Mouse (Mus musculus) neural tube, embryonic 15.5 days (tissue): ENCODE results near the gene Fam186a. TPM values are rescaled to one million over a fixed set of nuclear protein-coding genes. Genes with fewer than 3 reads are reported as not detected.
"Not testable (repeated sequence)": the region's sequence is repeated elsewhere in the genome, so short reads cannot be mapped to it uniquely, and the experiment has no call there.

Experiments
- ATAC-seq: fragments of 200-750 bp; cut with Nextera tagmentation; 2 replicates; pipeline ENCODE4 v1.8.0; 2017; ENCODE audit warnings: mild to moderate bottlenecking, moderate TSS enrichment, moderate library complexity; ENCODE audit not compliant: low FRiP score
- H3K27ac ChIP-seq: fragments of 300-500 bp; sonication (generic); replicated peaks from 2 replicates; pipeline ENCODE4 v1.5.1; 2015; ENCODE audit warnings: mild to moderate bottlenecking, inconsistent platforms
- H3K27me3 ChIP-seq: fragments of 300-500 bp; sonication (generic); replicated peaks from 2 replicates; pipeline ENCODE4 v1.6.1; 2015; ENCODE audit warnings: inconsistent platforms
- H3K36me3 ChIP-seq: fragments of 300-500 bp; sonication (generic); 2 replicates; pipeline ENCODE4 v1.6.1; 2015; ENCODE audit warnings: inconsistent platforms
- H3K4me1 ChIP-seq: fragments of 300-500 bp; sonication (generic); 2 replicates; pipeline ENCODE4 v1.6.1; 2015; ENCODE audit warnings: inconsistent platforms
- H3K4me2 ChIP-seq: fragments of 300-500 bp; sonication (generic); 2 replicates; pipeline ENCODE4 v1.6.1; 2015; ENCODE audit warnings: inconsistent platforms, mild to moderate bottlenecking, moderate library complexity
- H3K4me3 ChIP-seq: fragments of 300-500 bp; sonication (generic); replicated peaks from 2 replicates; pipeline ENCODE4 v1.5.1; 2015; ENCODE audit warnings: mild to moderate bottlenecking, inconsistent platforms
- H3K9ac ChIP-seq: fragments of 300-500 bp; sonication (generic); replicated peaks from 2 replicates; pipeline ENCODE4 v1.6.1; 2015; ENCODE audit warnings: mild to moderate bottlenecking, inconsistent platforms
- H3K9me3 ChIP-seq: fragments of 300-500 bp; sonication (generic); replicated peaks from 2 replicates; pipeline ENCODE4 v1.6.1; 2016; ENCODE audit warnings: inconsistent platforms
- WGBS: fragments of 180-500 bp; shearing (Covaris S2); methylation state at CpG from one replicate; pipeline ENCODE4 v1.1.7; 2015; ENCODE audit warnings: mixed read lengths; 5-methylcytosine and 5-hydroxymethylcytosine counted together
- polyA plus RNA-seq: library from polyadenylated mRNA; unstranded; fragments of >200 nt; fragmentation: Nextera tagmentation; extraction: Ambion mirVana; gene quantifications from 2 replicates; pipeline ENCODE4 v1.2.1, GENCODE M21; 2015

Gene Fam186a
- polyA plus RNA-seq, 1 experiment from 2014 or later = not detected

DNA sequence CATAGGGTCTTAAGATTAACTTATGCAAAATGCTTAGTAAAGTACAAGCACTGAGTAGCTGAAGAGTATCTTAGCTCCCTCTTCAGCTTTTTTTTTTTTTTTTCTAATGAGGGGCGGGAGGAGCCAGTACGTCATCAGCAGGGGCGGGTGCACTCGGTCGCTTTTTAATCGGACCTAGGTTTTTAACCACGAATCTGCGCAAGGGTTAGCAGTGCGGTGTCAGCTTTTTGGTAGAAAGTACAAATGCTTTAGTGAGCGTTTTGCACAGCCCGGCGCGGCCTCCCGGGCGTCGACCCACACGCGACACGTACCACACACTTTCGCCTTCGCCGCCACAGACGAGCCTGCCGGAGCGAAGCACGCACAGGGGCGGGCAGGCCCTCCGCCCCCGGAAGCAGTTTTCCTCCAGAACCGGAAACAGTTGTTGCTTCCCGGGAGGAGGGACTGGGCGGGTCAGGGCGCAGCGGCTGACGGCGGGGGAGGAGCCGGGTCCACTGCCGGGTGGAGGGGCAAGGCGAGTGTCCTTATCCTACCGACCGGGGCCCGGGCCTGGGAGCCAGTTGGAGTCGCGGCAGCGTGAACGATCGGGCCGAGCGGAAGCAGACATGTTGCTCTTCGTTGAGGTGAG is 5.6 kb upstream of the Fam186a start:
- WGBS = under 1% methylated on average over 50 of the region's 50 CpGs
- Histone ChIP-seq H3K9me3 (no peaks in the 10 kb centered on the region), H3K4me2 (peak overlapping the region; percentile 87), H3K36me3 (no peaks in the 10 kb centered on the region), H3K9ac (peak overlapping the region; percentile 81), H3K27ac (peak overlapping the region; percentile 99), H3K4me3 (peak overlapping the region; percentile 96), H3K27me3 (no peaks in the 10 kb centered on the region), H3K4me1 (peaks cover 16% of the 10 kb centered on the region)
- ATAC-seq = peak; percentile 97

GRCm38 (mm10) chr15:99970606-99971005 is 3.7 kb upstream of the Fam186a start:
- no peak overlapping the region for H3K4me3 ChIP-seq
- no peak overlapping the region for H3K9ac ChIP-seq
- H3K4me2 ChIP-seq = no peak overlapping the region
- no peak for ATAC-seq
- 93% methylated on average over 1 of the region's 1 CpGs for WGBS
- H3K4me1 ChIP-seq = peaks cover 11% of the 10 kb centered on the region
- no peaks in the 10 kb centered on the region for H3K27me3 ChIP-seq
- H3K27ac ChIP-seq = no peak overlapping the region
- no peaks in the 10 kb centered on the region for H3K36me3 ChIP-seq
- no peaks in the 10 kb centered on the region for H3K9me3 ChIP-seq

DNA sequence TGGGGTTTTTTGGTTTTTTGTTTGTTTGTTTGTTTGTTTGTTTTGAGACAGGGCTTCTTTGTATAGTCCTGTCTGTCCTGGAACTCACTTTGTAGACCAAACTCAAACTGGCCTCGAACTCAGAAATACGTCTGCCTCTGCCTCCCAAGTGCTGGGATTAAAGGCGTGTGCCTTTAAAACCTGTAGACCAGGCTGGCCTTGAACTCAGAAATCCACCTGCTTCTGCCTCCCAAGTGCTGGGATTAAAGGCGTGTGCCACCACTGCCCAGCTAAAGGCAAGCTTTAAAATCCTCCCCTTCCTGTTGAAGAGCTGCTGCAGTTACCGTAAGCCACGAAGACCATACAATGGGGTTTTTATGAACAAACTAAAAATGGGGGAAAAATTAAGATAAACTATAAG is 2.9 kb upstream of the Fam186a start, which contains the start of gene Larp4:
Gene Larp4, plus strand, starts transcription at position 301 of the 400 bp plus-strand sequence.
- ATAC-seq, H3K4me2 ChIP-seq, H3K27me3 ChIP-seq, H3K4me3 ChIP-seq, H3K9ac ChIP-seq, H3K9me3 ChIP-seq, H3K36me3 ChIP-seq, H3K27ac ChIP-seq: not testable (repeated sequence)
- peaks cover 11% of the 10 kb centered on the region for H3K4me1 ChIP-seq
- WGBS = 91% methylated on average over 6 of the region's 6 CpGs

DNA sequence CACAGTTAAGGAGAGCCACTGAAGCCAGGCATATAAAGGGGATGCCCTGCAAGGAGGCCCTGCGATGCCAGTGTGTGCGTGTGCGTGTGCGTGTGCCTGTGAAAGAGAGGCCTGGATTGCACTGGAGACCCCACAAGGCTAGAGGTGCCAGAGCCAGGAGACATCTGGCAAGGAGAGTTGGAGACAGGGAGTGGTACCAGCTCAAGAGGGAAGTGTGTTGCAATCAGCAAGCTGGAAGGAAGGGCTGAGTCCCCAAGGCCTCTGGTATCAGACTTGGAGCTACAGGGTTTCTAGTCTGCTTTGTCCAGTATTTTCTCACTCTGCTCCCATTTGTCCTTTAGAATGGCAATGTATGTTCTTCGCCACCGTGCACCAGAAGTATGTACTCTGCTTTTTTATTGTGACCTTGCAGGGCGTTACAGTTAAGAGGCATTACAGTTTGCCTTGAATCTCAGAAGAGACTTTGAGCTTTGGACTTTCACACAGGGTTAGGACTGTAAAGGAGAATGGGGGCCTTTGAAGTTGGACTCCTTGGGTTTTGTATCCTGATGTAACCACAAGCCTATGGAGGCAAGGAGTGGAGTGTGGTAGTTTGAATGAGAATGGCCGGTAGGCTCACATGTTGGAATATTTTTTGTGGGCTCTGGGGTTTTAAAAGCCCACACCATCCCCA is 1.6 kb downstream of the Fam186a start:
- Histone ChIP-seq H3K9ac (no peak overlapping the region), H3K4me3 (no peak overlapping the region), H3K9me3 (no peaks in the 10 kb centered on the region), H3K27me3 (no peaks in the 10 kb centered on the region), H3K36me3 (no peaks in the 10 kb centered on the region), H3K4me1 (no peaks in the 10 kb centered on the region), H3K27ac (no peak overlapping the region), H3K4me2 (no peak overlapping the region)
- no peak for ATAC-seq
- WGBS = 92% methylated on average over 8 of the region's 8 CpGs

DNA sequence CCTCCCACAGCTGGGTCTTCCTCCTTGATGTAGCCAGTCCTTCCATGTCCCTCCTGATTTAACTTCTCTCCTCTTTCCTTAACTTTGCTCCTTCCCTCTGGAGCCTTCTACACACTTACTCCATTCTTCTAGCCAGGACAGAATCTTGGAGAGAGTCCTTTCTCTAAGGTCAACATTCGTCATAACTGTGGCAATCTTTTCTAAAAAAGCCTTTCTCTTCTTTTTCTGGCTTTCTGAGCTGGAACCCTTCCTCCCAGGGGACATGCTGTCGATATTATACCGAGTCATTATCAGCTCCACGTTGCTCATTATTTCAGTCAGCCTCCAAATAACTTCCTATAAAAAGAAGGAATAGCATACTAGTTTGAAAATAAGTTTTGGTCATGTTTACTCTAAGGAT is 11.5 kb downstream of the Fam186a start:
- no peaks in the 10 kb centered on the region for H3K27me3 ChIP-seq
- 81% methylated on average over 4 of the region's 4 CpGs for WGBS
- no peak overlapping the region for H3K27ac ChIP-seq
- no peaks in the 10 kb centered on the region for H3K36me3 ChIP-seq
- no peak overlapping the region for H3K4me2 ChIP-seq
- H3K9me3 ChIP-seq = no peaks in the 10 kb centered on the region
- no peak overlapping the region for H3K4me3 ChIP-seq
- no peaks in the 10 kb centered on the region for H3K4me1 ChIP-seq
- H3K9ac ChIP-seq = no peak overlapping the region
- no peak for ATAC-seq

DNA sequence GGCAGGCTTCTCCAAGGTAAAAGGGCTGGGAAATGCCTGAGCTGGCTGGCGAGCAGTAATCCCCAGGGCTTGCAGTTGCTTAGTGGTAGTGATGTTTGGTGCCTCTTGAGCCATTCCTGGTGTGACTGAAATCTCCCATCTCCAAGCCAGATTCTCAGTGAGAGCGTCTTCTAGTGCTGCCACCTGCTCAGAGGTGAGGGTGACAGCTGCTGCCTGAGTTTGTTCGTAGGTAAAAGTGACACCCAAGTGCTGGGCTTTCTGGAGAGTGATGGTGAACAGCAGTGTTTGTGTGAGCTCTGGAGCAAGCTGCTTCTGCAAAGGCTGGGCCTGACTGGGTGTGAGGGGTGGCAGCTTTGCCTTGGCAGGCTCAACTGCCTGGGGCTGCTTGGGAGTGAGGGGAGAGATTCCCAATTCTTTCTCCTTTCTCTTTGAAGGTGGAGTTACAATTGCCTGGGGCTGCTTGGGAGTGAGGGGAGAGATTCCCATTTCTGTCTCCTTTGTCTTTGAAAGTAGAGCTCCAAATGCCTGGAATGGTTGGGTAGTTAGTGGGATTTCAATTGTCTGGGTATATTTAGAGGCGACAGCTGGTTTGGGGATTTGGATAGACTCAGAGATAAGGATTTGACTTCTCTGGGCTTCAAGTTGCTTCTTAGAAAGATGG is 25.8 kb downstream of the Fam186a start:
- H3K9me3 ChIP-seq = no peaks in the 10 kb centered on the region
- ATAC-seq = no peak
- H3K4me3 ChIP-seq = no peak overlapping the region
- H3K4me1 ChIP-seq = no peaks in the 10 kb centered on the region
- 80% methylated on average over 4 of the region's 4 CpGs for WGBS
- H3K36me3 ChIP-seq = no peaks in the 10 kb centered on the region
- no peak overlapping the region for H3K27ac ChIP-seq
- no peak overlapping the region for H3K4me2 ChIP-seq
- H3K9ac ChIP-seq = no peak overlapping the region
- no peaks in the 10 kb centered on the region for H3K27me3 ChIP-seq

- H3K9me3 ChIP-seq = no peaks in the 10 kb centered on the region
- H3K36me3 ChIP-seq = no peaks in the 10 kb centered on the region
- no peak for ATAC-seq
- no peak overlapping the region for H3K9ac ChIP-seq
- no peak overlapping the region for H3K27ac ChIP-seq
- 23% methylated on average over 2 of the region's 2 CpGs for WGBS
- H3K4me1 ChIP-seq = no peaks in the 10 kb centered on the region
- no peak overlapping the region for H3K4me3 ChIP-seq
- no peak overlapping the region for H3K4me2 ChIP-seq
- H3K27me3 ChIP-seq = no peaks in the 10 kb centered on the region
These were observed 26.4 kb downstream of the Fam186a start for GRCm38 (mm10) chr15:99940426-99940825.

DNA sequence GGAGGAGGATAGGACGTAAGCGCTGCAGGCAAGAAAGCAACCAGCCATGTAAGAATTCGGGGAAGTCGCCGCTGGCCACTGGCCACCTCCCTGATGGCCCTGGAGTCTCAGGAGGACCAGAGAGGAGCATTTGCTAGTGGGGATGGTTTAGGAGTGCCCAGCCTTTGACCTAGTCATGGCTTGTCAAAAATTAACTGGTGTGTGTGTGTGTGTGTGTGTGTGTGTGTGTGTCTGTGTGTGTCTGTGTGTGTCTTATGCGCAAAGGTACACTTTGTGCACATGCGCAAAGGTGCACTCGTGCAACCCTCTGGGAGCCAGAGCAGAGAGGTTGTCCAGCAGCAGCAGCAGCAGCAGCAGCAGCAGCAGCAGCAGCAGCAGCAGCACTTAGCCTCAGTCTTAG is 29.0 kb downstream of the Fam186a start:
- Histone ChIP-seq H3K27me3 (no peaks in the 10 kb centered on the region), H3K9ac (no peak overlapping the region), H3K27ac (no peak overlapping the region), H3K36me3 (no peaks in the 10 kb centered on the region), H3K4me3 (no peak overlapping the region), H3K9me3 (no peaks in the 10 kb centered on the region), H3K4me2 (no peak overlapping the region), H3K4me1 (no peaks in the 10 kb centered on the region)
- no peak for ATAC-seq
- 89% methylated on average over 8 of the region's 8 CpGs for WGBS

DNA sequence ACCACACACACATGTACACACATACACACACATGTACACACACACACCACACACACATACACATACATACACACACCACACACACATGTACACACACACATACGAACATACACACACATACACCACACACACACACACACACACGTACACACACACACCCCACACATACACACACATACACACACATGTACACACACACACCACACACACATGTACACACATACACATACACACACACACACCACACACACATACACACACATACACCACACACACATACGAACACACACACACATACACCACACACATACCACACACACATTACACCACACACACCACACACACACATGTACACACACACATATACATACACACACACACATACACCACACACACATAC is 30.2 kb downstream of the Fam186a start:
- H3K9me3 ChIP-seq = no peaks in the 10 kb centered on the region
- H3K4me1 ChIP-seq = no peaks in the 10 kb centered on the region
- no peaks in the 10 kb centered on the region for H3K27me3 ChIP-seq
- H3K4me3 ChIP-seq = no peak overlapping the region
- ATAC-seq = no peak
- no peak overlapping the region for H3K4me2 ChIP-seq
- whole genome bisulfite sequencing = 95% methylated on average over 3 of the region's 3 CpGs
- no peaks in the 10 kb centered on the region for H3K36me3 ChIP-seq
- H3K9ac ChIP-seq = no peak overlapping the region
- H3K27ac ChIP-seq = no peak overlapping the region

- Histone ChIP-seq H3K4me1 (no peaks in the 10 kb centered on the region), H3K9ac (no peak overlapping the region), H3K27ac (no peak overlapping the region), H3K9me3 (no peaks in the 10 kb centered on the region), H3K4me2 (no peak overlapping the region), H3K4me3 (no peak overlapping the region), H3K27me3 (no peaks in the 10 kb centered on the region), H3K36me3 (no peaks in the 10 kb centered on the region)
- ATAC-seq = no peak
- WGBS = 58% methylated on average over 1 of the region's 1 CpGs
These were observed 32.4 kb downstream of the Fam186a start for GRCm38 (mm10) chr15:99934501-99934900.

GRCm38 (mm10) chr15:99931231-99931630 is 35.6 kb downstream of the Fam186a start:
- Histone ChIP-seq H3K27me3 (no peaks in the 10 kb centered on the region), H3K9ac (no peak overlapping the region), H3K4me1 (no peaks in the 10 kb centered on the region), H3K27ac (no peak overlapping the region), H3K9me3 (no peaks in the 10 kb centered on the region), H3K36me3 (no peaks in the 10 kb centered on the region), H3K4me2 (no peak overlapping the region), H3K4me3 (no peak overlapping the region)
- 84% methylated on average over 8 of the region's 8 CpGs for WGBS
- ATAC-seq = no peak

GRCm38 (mm10) chr15:99919601-99920158 is 47.2 kb downstream of the Fam186a start:
- no peak overlapping the region for H3K9ac ChIP-seq
- no peak for ATAC-seq
- no peaks in the 10 kb centered on the region for H3K36me3 ChIP-seq
- no peaks in the 10 kb centered on the region for H3K9me3 ChIP-seq
- no peaks in the 10 kb centered on the region for H3K4me1 ChIP-seq
- no peak overlapping the region for H3K4me3 ChIP-seq
- H3K4me2 ChIP-seq = no peak overlapping the region
- 72% methylated on average over 15 of the region's 15 CpGs for WGBS
- no peaks in the 10 kb centered on the region for H3K27me3 ChIP-seq
- no peak overlapping the region for H3K27ac ChIP-seq
